Mouse (Mus musculus) cerebellum, adult 2 months (tissue): ENCODE measurements at regions not wholly inside any gene's neighbourhood (a gene's known extent, or its start where the extent isn't known, plus 50 kb on each side); places are given as distances from the start of the nearest gene placed in this dataset.

Source experiments
- CTCF ChIP-seq: fragments of 200-500 bp; IDR thresholded peaks from 2 replicates; pipeline ENCODE4 v1.5.1; 2011; ENCODE audit warnings: low read depth, mild to moderate bottlenecking, control low read depth, low read length, moderate library complexity, borderline replicate concordance; ENCODE audit not compliant: insufficient read depth
- POLR2A ChIP-seq: fragments of 200-500 bp; IDR thresholded peaks from 2 replicates; pipeline ENCODE4 v1.6.1; 2011; ENCODE audit warnings: low read length, control low read depth, borderline replicate concordance; ENCODE audit not compliant: insufficient read depth

- TF ChIP-seq POLR2A (no peak), CTCF (no peak)
Measured at GRCm38 (mm10) chr12:107852921-107853320, 150.5 kb downstream of the Bcl11b start.
